Mouse (Mus musculus) lung, adult 2 months (tissue): ENCODE data around the gene Camk2d. TPM values are rescaled to one million over a fixed set of nuclear protein-coding genes. Genes with fewer than 3 reads are reported as not detected.

Source experiments
- DNase-seq: peaks from one replicate; pipeline ENCODE4 v3.0.0; 2022
- H3K4me1 ChIP-seq: fragments of 200-500 bp; 2 replicates; pipeline ENCODE4 v1.6.1; 2011; ENCODE audit warnings: low read length; ENCODE audit not compliant: control insufficient read depth, insufficient read depth
- H3K4me3 ChIP-seq: fragments of 200-500 bp; replicated peaks from 2 replicates; pipeline ENCODE3; 2011; ENCODE audit warnings: low read depth, mild to moderate bottlenecking, control low read depth, low read length; ENCODE audit errors: extremely low read depth
- CTCF ChIP-seq: fragments of 200-500 bp; IDR thresholded peaks from 2 replicates; pipeline ENCODE4 v1.5.1; 2011; ENCODE audit warnings: mild to moderate bottlenecking, low read length, control low read depth; ENCODE audit not compliant: insufficient read depth
- POLR2A ChIP-seq: fragments of 200-500 bp; IDR thresholded peaks from 2 replicates; pipeline ENCODE4 v1.6.1; 2011; ENCODE audit warnings: low read depth, mild to moderate bottlenecking, control low read depth, low read length, borderline replicate concordance; ENCODE audit errors: extremely low read depth
- WGBS: fragments of 180-500 bp; shearing (Covaris S2); methylation state at CpG from one replicate; pipeline ENCODE4 v1.1.7; 2018; 5-methylcytosine and 5-hydroxymethylcytosine counted together
- polyA plus RNA-seq: library from polyadenylated mRNA; depleted of rRNA; stranded (reverse); fragments of >200 nt; gene quantifications from 2 replicates; pipeline ENCODE4 v1.2.3, GENCODE M21; 2012; rRNA removed

Camk2d gene
- polyA plus RNA-seq, 1 experiment: 61.4 TPM

DNA sequence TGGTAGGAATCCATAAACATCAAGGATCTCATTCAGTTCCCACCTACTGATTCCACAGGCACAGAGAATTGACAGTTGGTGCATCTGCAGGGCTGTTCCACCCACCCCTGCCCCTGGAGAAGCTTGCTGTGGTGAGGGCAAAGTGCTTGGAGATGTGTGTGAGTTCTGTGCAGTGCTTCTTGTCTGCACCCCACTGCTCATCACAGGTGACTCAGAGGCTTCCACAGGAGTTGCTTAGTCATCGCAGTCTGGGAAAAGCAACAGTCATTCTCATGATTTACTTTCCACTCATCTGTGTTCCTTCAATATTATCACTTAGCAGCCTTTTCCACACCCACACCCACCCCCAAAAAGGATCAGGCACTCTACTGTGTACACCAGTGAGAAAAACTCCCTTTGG is 252.0 kb downstream of the Camk2d start:
- no peak for TF ChIP-seq CTCF
- no peak for TF ChIP-seq POLR2A
- DNase-seq: no peak
- Histone ChIP-seq H3K4me3 (no peak overlapping the region), H3K4me1 (no peaks in the 10 kb centered on the region)
- 96% methylated on average over 1 of the region's 1 CpGs for WGBS

DNA sequence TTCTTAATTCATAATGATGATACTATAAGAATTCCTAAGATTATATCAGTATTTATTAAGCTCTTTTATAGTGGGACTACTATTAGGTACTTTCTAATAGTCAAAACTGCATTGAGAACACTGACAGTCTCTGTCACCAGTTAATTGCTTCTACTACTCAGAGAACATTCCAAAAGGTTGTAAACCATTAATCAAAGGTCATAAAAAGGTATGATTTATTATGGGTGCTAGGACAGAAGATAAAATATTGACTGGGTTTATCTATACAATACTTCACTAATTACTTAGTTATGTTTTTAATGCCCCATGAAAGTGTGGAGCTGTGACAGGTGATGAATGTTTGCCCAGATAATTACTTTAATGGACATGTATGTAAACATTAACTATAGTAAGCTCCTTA is 264.3 kb downstream of the Camk2d start:
- DNase-seq: no peak
- no peak overlapping the region for H3K4me3 ChIP-seq
- TF ChIP-seq CTCF (no peak), POLR2A (no peak)
- no peaks in the 10 kb centered on the region for H3K4me1 ChIP-seq

DNA sequence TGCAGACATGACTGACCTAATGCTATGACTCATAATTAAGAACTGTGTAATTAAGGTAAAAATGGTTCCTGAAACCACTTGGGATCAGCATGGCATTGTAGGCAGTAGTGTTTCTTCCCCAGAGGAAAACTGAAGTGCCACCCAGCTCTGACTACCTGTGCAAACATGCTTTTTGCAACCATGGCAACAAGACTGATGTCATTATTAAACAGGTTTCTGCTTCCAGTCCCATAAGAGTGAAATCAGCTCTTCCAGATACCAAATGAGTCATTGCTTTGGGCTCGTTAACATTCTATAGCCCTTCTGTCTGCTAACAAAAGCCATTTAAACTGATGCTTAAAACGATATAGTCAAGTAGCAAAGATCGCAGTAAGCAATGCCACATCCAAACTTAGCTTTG is 273.5 kb downstream of the Camk2d start:
- 69% methylated on average over 3 of the region's 3 CpGs for WGBS
- no peak for DNase-seq

DNA sequence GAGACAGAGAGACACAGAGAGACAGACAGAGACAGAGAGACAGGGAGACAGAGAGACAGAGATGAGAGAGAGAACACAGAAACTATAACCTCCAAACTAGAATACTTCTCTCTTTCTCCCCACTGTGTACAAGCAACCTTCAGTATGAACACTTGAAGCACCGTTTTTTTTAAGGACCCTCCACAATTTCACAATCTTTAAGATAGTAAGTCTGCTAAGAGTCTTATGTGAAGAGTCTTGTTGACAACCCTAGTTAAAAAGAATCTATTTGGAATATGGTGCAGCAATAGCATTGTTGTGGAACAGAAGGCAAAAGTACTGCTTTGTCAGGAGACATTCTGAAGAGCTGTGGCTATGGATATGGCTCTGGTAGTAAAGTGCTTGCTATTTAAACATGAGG is 274.6 kb downstream of the Camk2d start:
- Histone ChIP-seq H3K4me3 (no peak overlapping the region), H3K4me1 (no peaks in the 10 kb centered on the region)
- WGBS: 61% methylated on average over 1 of the region's 1 CpGs
- TF ChIP-seq CTCF: no peak
- TF ChIP-seq POLR2A: no peak
- no peak for DNase-seq

More for the DNA sequence above, 273.5 kb downstream of the Camk2d start:
- TF ChIP-seq CTCF (no peak), POLR2A (no peak)
- H3K4me1 ChIP-seq: no peaks in the 10 kb centered on the region
- no peak overlapping the region for H3K4me3 ChIP-seq

DNA sequence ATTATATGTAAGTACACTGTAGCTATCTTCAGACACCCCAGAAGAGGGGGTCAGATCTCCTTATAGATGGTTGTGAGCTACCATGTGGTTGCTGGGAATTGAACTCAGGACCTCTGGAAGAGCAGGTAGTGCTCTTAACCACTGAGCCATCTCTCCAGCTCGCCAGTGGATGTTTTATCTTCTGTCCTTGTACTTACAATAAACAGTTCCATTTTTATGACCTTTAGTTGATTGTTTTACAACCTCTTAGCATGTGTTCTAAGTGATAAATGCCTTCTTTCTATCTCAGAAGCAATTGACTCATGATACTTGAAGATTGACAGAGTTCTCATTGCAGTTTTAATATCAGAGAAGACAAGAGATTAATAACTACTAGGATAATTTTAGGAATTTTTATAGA is 282.1 kb downstream of the Camk2d start:
- TF ChIP-seq CTCF (no peak), POLR2A (no peak)
- no peaks in the 10 kb centered on the region for H3K4me1 ChIP-seq
- DNase-seq: no peak
- WGBS: 47% methylated on average over 1 of the region's 1 CpGs
- no peak overlapping the region for H3K4me3 ChIP-seq

DNA sequence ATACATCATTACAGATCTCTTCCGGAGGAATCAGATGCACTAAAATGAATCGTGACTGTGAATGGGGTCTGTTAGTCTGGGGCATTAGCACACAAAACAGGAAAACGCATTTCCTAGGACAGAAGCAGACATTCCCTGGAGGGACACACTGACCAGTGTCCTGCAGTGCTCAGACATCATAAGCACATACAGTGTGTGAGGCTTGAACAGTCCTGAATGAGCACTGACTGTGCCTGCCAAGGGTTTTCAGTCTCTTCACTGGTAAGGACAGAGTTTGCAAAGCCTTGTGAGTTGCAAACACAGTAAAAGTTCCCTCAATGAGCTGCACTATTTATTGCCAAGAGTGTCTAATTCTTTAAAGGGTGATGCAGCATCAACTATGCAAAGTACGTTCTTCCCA is 290.0 kb downstream of the Camk2d start:
- WGBS: 74% methylated on average over 4 of the region's 4 CpGs
- Histone ChIP-seq H3K4me3 (no peak overlapping the region), H3K4me1 (no peaks in the 10 kb centered on the region)
- no peak for TF ChIP-seq CTCF
- TF ChIP-seq POLR2A: no peak
- DNase-seq: no peak

DNA sequence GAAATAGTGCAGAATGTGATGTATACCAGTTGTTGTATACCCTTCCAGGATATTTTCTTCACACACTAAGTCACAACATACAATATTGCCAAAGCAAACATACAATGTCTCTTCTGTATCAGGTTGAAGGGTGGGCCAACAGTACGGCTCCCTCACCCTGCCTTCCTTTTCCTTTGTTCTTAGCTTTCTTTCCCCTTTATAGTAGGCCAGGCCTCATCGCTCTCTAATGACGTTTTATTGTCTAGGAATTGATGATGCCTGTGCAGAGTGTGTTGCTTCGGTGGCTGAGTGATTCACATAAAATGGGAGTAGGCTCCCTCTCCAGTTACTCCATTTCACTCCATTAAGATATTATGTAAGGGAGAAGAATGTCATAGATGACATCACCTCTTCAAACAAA is 290.5 kb downstream of the Camk2d start:
- 82% methylated on average over 4 of the region's 4 CpGs for WGBS
- DNase-seq: no peak
- TF ChIP-seq CTCF (no peak), POLR2A (no peak)
- no peak overlapping the region for H3K4me3 ChIP-seq
- no peaks in the 10 kb centered on the region for H3K4me1 ChIP-seq

Other genes with a start within 250 kb of the Camk2d start
- gene Arsj, start 232.6 kb upstream of the Camk2d start, polyA plus RNA-seq: 0.76 and 0.91 TPM in 2 replicates